Mouse (Mus musculus): Measurements from ENCODE around the gene Sapcd1.

GRCm38 (mm10) chr17:35034896-35035295, 7.1 kb upstream of the Sapcd1 start:
- TF ChIP-seq EP300 (IDR thresholded peaks at IDR 0.05; ENCODE audit: low read depth) (no peak), CTCF (IDR thresholded peaks at IDR 0.05; ENCODE audit: low read depth) (no peak)

Measured in liver, postnatal 0 days (tissue).